Mouse (Mus musculus) spleen, adult 2 months (tissue): ENCODE measurements around the gene Gm20388. TPM values are rescaled to one million over a fixed set of nuclear protein-coding genes. Genes with fewer than 3 reads are reported as not detected.

Source experiments
- DNase-seq, 2 experiments: peaks; one replicate each; pipeline versions ENCODE4 v3.0.0 to v3.0.0-alpha.2; 2012 to 2021; ENCODE audit warnings: low spot score in 2 of 2, low read depth in 1 of 2
- H3K27ac ChIP-seq: fragments of 200-500 bp; 2 replicates; pipeline ENCODE4 v1.5.1; 2012; ENCODE audit warnings: low read length, inconsistent platforms; ENCODE audit not compliant: insufficient read depth
- H3K27me3 ChIP-seq: fragments of 200-500 bp; 2 replicates; pipeline ENCODE4 v1.6.1; 2012; ENCODE audit warnings: mild to moderate bottlenecking, moderate library complexity, low read length, inconsistent platforms; ENCODE audit not compliant: control insufficient read depth, insufficient read depth
- H3K36me3 ChIP-seq: fragments of 200-500 bp; 2 replicates; pipeline ENCODE4 v1.6.1; 2012; ENCODE audit warnings: mild to moderate bottlenecking, low read length, inconsistent platforms; ENCODE audit not compliant: control insufficient read depth, insufficient read depth
- H3K4me1 ChIP-seq: fragments of 200-500 bp; 2 replicates; pipeline ENCODE4 v1.6.1; 2011; ENCODE audit warnings: inconsistent platforms; ENCODE audit not compliant: control insufficient read depth, insufficient read depth, insufficient read length
- H3K4me3 ChIP-seq: fragments of 200-500 bp; 2 replicates; pipeline ENCODE4 v1.5.1; 2011; ENCODE audit warnings: mild to moderate bottlenecking, inconsistent platforms; ENCODE audit not compliant: insufficient read depth, insufficient read length; ENCODE audit errors: extremely low read depth
- CTCF ChIP-seq: fragments of 200-500 bp; IDR thresholded peaks from 2 replicates; pipeline ENCODE4 v1.5.1; 2011; ENCODE audit warnings: mild to moderate bottlenecking, inconsistent platforms; ENCODE audit not compliant: insufficient read depth, insufficient read length, insufficient replicate concordance; ENCODE audit errors: extremely low read depth
- POLR2A ChIP-seq: fragments of 200-500 bp; IDR thresholded peaks from 2 replicates; pipeline ENCODE4 v1.6.1; 2011; ENCODE audit warnings: low read depth, low read length, inconsistent platforms
- WGBS: fragments of 180-500 bp; shearing (Covaris S2); methylation state at CpG from one replicate; pipeline ENCODE4 v1.1.7; 2018; 5-methylcytosine and 5-hydroxymethylcytosine counted together
- polyA plus RNA-seq: library from polyadenylated mRNA; depleted of rRNA; stranded (reverse); fragments of >200 nt; gene quantifications from 2 replicates; pipeline ENCODE4 v1.2.3, GENCODE M21; 2012

The Gm20388 gene
- polyA plus RNA-seq, 1 experiment: 26.1 TPM

GRCm38 (mm10) chr8:122763267-122763738 is 2852.7 kb downstream of the Gm20388 start:
- no peaks in the 10 kb centered on the region for H3K27me3 ChIP-seq
- H3K4me3 ChIP-seq: no peak overlapping the region
- H3K4me1 ChIP-seq: peaks cover 22% of the 10 kb centered on the region; the same call in 1 of the 2 replicates
- peak overlapping the region; percentile 66 for H3K27ac ChIP-seq
- TF ChIP-seq CTCF: no peak
- TF ChIP-seq POLR2A: no peak
- no peaks in the 10 kb centered on the region for H3K36me3 ChIP-seq
- peak in 1 of 2 experiments; percentile 19 for DNase-seq
- WGBS: 72% methylated on average over 14 of the region's 14 CpGs

GRCm38 (mm10) chr8:122764790-122765474 is 2854.3 kb downstream of the Gm20388 start:
- DNase-seq: no peak
- Histone ChIP-seq H3K4me1 (peaks cover 18% of the 10 kb centered on the region), H3K4me3 (no peak overlapping the region), H3K27ac (peak overlapping the region; percentile 2; the same call in 1 of the 2 replicates), H3K36me3 (no peaks in the 10 kb centered on the region), H3K27me3 (no peaks in the 10 kb centered on the region)
- 45% methylated on average over 7 of the region's 7 CpGs for WGBS
- TF ChIP-seq POLR2A (no peak), CTCF (no peak)

DNA sequence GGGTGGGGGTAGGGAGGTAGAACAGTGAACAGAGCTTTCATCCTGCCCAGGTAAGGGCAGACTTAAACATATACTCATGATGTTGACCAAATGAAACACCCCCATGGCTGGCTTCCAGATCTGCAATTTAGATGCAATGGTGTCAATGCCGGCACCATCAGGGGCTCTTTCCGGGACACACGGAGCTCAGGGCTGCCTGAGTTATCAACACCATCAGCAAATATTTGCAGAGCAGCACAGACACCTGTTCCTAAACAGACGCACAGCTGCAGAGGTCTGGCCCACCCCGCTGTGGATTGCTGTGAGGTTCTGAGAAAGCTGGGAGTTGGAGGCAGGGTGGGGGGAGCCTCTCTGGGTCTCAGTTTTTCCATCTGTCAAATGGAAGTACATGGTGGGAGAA is 2855.5 kb downstream of the Gm20388 start:
- Histone ChIP-seq H3K27ac (no peak overlapping the region), H3K4me3 (no peak overlapping the region), H3K4me1 (peaks cover 10% of the 10 kb centered on the region), H3K36me3 (no peaks in the 10 kb centered on the region), H3K27me3 (no peaks in the 10 kb centered on the region)
- TF ChIP-seq CTCF: no peak
- no peak for TF ChIP-seq POLR2A
- DNase-seq: no peak
- 69% methylated on average over 5 of the region's 5 CpGs for WGBS

GRCm38 (mm10) chr8:122766647-122767200 is 2856.1 kb downstream of the Gm20388 start:
- no peak overlapping the region for H3K4me3 ChIP-seq
- TF ChIP-seq POLR2A: no peak
- no peak for TF ChIP-seq CTCF
- no peaks in the 10 kb centered on the region for H3K27me3 ChIP-seq
- no peak overlapping the region for H3K27ac ChIP-seq
- H3K4me1 ChIP-seq: peaks cover 10% of the 10 kb centered on the region
- H3K36me3 ChIP-seq: no peaks in the 10 kb centered on the region
- whole genome bisulfite sequencing: 83% methylated on average over 8 of the region's 8 CpGs
- no peak for DNase-seq

DNA sequence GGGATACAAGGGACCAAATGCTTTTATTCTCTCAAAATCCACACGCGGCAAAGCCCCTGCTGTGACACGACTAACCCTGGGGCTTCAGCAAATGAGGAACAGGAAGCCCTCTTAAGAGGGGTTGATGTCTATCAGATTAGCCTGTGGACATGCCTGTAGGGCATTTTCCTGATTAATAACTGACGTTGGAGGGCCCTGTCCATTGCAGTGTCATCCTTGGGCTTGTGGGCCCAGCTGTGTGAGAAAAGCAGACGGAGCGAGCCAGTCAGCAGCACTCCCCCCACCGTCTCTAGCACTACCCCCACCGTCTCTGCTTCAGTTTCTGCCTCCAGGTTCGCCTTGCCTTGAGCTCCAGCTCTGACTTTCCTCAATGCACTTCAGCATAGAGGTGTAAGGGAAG is 2856.6 kb downstream of the Gm20388 start:
- TF ChIP-seq POLR2A (no peak), CTCF (no peak)
- H3K4me1 ChIP-seq: peaks cover 9% of the 10 kb centered on the region
- no peak for DNase-seq
- no peak overlapping the region for H3K27ac ChIP-seq
- 42% methylated on average over 9 of the region's 9 CpGs for WGBS
- no peak overlapping the region for H3K4me3 ChIP-seq
- H3K36me3 ChIP-seq: no peaks in the 10 kb centered on the region
- no peaks in the 10 kb centered on the region for H3K27me3 ChIP-seq

- no peak overlapping the region for H3K4me3 ChIP-seq
- no peak for DNase-seq
- no peaks in the 10 kb centered on the region for H3K36me3 ChIP-seq
- no peaks in the 10 kb centered on the region for H3K27me3 ChIP-seq
- no peak for TF ChIP-seq CTCF
- no peak for TF ChIP-seq POLR2A
- no peak overlapping the region for H3K27ac ChIP-seq
- WGBS: 58% methylated on average over 24 of the region's 24 CpGs
- H3K4me1 ChIP-seq: peaks cover 6% of the 10 kb centered on the region
Measured at GRCm38 (mm10) chr8:122769251-122770058, 2858.8 kb downstream of the Gm20388 start.
